Comparison of ENCODE assay signal across 8 mouse cellular contexts in the genomic region with DNA sequence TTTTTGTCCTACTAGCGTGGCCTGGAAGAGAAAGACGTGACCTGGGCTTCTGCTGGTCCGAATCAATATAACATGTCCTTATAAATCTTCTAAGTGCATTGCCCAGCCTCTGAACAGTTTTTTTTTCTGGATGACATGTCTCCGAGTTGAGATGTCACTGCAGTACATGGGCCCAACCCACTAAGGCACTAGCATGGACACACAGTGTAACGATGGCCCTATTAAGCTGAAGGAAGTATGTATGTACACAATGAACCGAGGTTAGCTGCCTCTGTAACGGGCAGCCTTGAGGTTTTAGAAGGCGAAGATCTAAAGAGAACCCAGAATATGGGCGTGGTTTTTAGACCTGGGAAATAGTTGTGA. TPM values are rescaled to one million over a fixed set of nuclear protein-coding genes. Genes with fewer than 3 reads are reported as not detected.
DNase-seq lines count a peak whose midpoint lies in the region; ATAC-seq and TF ChIP-seq lines count a peak whose summit lies in the region.

No protein-coding gene starts in this region.

- H3K4me2 ChIP-seq in heart, embryonic 13.5 days: peak overlapping the region; percentile 86
- peak overlapping the region; percentile 95 for H3K4me2 ChIP-seq in forebrain, embryonic 14.5 days (ENCODE audit: low read length)
- peak overlapping the region; percentile 88 for H3K4me2 ChIP-seq in liver, embryonic 16.5 days (ENCODE audit: low read depth, low read length)

- H3K27me3 ChIP-seq in heart, embryonic 13.5 days (replicated peaks): no peaks in the 10 kb centered on the region
- H3K27me3 ChIP-seq in forebrain, embryonic 14.5 days (replicated peaks; ENCODE audit: control insufficient read depth, insufficient read depth, low read length): no peaks in the 10 kb centered on the region
- H3K27me3 ChIP-seq in liver, embryonic 16.5 days (ENCODE audit: control insufficient read depth, insufficient read depth, low read depth, low read length): no peaks in the 10 kb centered on the region

- no peaks in the 10 kb centered on the region for H3K9me3 ChIP-seq in heart, embryonic 13.5 days
- H3K9me3 ChIP-seq in ES-E14 (ENCODE audit: control insufficient read depth, insufficient read depth, low read depth, low read length): no peaks in the 10 kb centered on the region
- no peaks in the 10 kb centered on the region for H3K9me3 ChIP-seq in forebrain, embryonic 14.5 days (replicated peaks; ENCODE audit: control insufficient read depth, low read length)
- no peaks in the 10 kb centered on the region for H3K9me3 ChIP-seq in liver, embryonic 16.5 days (replicated peaks; ENCODE audit: control insufficient read depth, low read length)

- peaks cover 13% of the 10 kb centered on the region for H3K36me3 ChIP-seq in heart, embryonic 13.5 days
- H3K36me3 ChIP-seq in ES-E14 (ENCODE audit: control insufficient read depth, insufficient read depth, low read length, poor library complexity, severe bottlenecking): no peaks in the 10 kb centered on the region; the same call in 1 of the 2 replicates
- peaks cover 13% of the 10 kb centered on the region for H3K36me3 ChIP-seq in forebrain, embryonic 14.5 days (ENCODE audit: control insufficient read depth, insufficient read depth, low read length)
- H3K36me3 ChIP-seq in liver, embryonic 16.5 days (ENCODE audit: control insufficient read depth, insufficient read depth): no peaks in the 10 kb centered on the region

- H3K27ac ChIP-seq in heart, embryonic 13.5 days (replicated peaks): peak overlapping the region; percentile 81
- no peak overlapping the region for H3K27ac ChIP-seq in ES-E14 (ENCODE audit: insufficient read depth, low read depth, low read length, poor library complexity, severe bottlenecking)
- H3K27ac ChIP-seq in forebrain, embryonic 14.5 days (ENCODE audit: low read depth, low read length): peak overlapping the region; percentile 55; the same call in 1 of the 2 replicates
- H3K27ac ChIP-seq in liver, embryonic 16.5 days (ENCODE audit: low read length): peak overlapping the region; percentile 78

- H3K4me3 ChIP-seq in heart, embryonic 13.5 days: peak overlapping the region; percentile 91
- peak overlapping the region; percentile 87 to 98 for H3K4me3 ChIP-seq in ES-E14 (ENCODE audit: insufficient read depth in 1 of 2, low read depth in 1 of 2, low read length in 2 of 2, poor library complexity in 1 of 2, severe bottlenecking in 1 of 2)
- H3K4me3 ChIP-seq in forebrain, embryonic 14.5 days (ENCODE audit: low read depth, low read length): peak overlapping the region; percentile 88
- H3K4me3 ChIP-seq in liver, embryonic 16.5 days (ENCODE audit: low read depth, low read length): peak overlapping the region; percentile 83

- peak overlapping the region; percentile 88 for H3K9ac ChIP-seq in heart, embryonic 13.5 days
- peak overlapping the region; percentile 95 for H3K9ac ChIP-seq in ES-E14 (ENCODE audit: insufficient read depth, low read depth, low read length, poor library complexity, severe bottlenecking)
- peak overlapping the region; percentile 78 for H3K9ac ChIP-seq in forebrain, embryonic 14.5 days (ENCODE audit: low read length)
- peak overlapping the region; percentile 77 for H3K9ac ChIP-seq in liver, embryonic 16.5 days (ENCODE audit: low read depth, low read length)

- ATAC-seq in heart, embryonic 13.5 days (ENCODE audit: extremely low read depth, insufficient number of reproducible peaks, low FRiP score, low TSS enrichment): no peak
- peak; percentile 11; the same call in 1 of the 2 replicates for ATAC-seq in forebrain, embryonic 14.5 days
- ATAC-seq in liver, embryonic 16.5 days (ENCODE audit: low read depth): no peak

- peaks cover 15% of the 10 kb centered on the region for H3K4me1 ChIP-seq in heart, embryonic 13.5 days
- no peaks in the 10 kb centered on the region for H3K4me1 ChIP-seq in ES-E14 (ENCODE audit: control insufficient read depth in 2 of 2, insufficient read depth in 2 of 2, low read length in 2 of 2, poor library complexity in 1 of 2)
- peaks cover 9% of the 10 kb centered on the region for H3K4me1 ChIP-seq in forebrain, embryonic 14.5 days (ENCODE audit: control insufficient read depth, insufficient read depth, low read length)
- peaks cover 9% of the 10 kb centered on the region for H3K4me1 ChIP-seq in liver, embryonic 16.5 days (ENCODE audit: control insufficient read depth, low read depth, low read length)

- WGBS in heart, embryonic 13.5 days: 8% methylated on average over 9 of the region's 9 CpGs
- WGBS in forebrain, embryonic 14.5 days: 9% methylated on average over 9 of the region's 9 CpGs
- WGBS in liver, embryonic 16.5 days (ENCODE audit: insufficient replicate concordance): 4% methylated on average over 9 of the region's 9 CpGs

- in situ Hi-C loops in ES-E14 (cut with MboI; ENCODE audit: low sequenced_read_pairs in 2 of 2, unreplicated experiment in 2 of 2): no loop called here

- no peak for DNase-seq in heart, adult 11 months
- no peak for DNase-seq in ES-E14 (ENCODE audit: low read depth, low spot score)
- no peak for DNase-seq in forebrain, embryonic 14.5 days (ENCODE audit: low spot score)
- DNase-seq in frontal cortex, postnatal 10 days (ENCODE audit: low spot score in 2 of 2): no peak
- no peak for DNase-seq in spleen, postnatal 14 days (ENCODE audit: low spot score in 2 of 2)
- no peak for DNase-seq in thymus, postnatal 0 days (ENCODE audit: low spot score)

TF ChIP-seq in ES-E14, 5 proteins besides CTCF, POLR2A, EP300 and RAD21:
- TF ChIP-seq CHD2 (IDR thresholded peaks at IDR 0.05; ENCODE audit: low read depth, low read length) (no peak), HCFC1 (IDR thresholded peaks at IDR 0.05; ENCODE audit: borderline replicate concordance, insufficient read depth, low read length) (no peak), ZNF384 (IDR thresholded peaks at IDR 0.05; ENCODE audit: low read depth, low read length) (no peak), ZC3H11A (IDR thresholded peaks at IDR 0.05; ENCODE audit: borderline replicate concordance, low read depth, low read length) (no peak), MAFK (IDR thresholded peaks at IDR 0.05; ENCODE audit: insufficient read depth, low read depth, low read length) (no peak)

RNA-seq across cellular contexts. Expression of a gene that starts 0.6 kb away (rescaled TPM):
- 21.3 and 22.7 TPM in 2 replicates for polyA plus RNA-seq in heart, embryonic 13.5 days (2015; fragmentation: Nextera tagmentation; extraction: Ambion mirVana)
- 58.1 and 74.3 TPM in 2 replicates for total RNA-seq in ES-E14 (2012; rRNA removed)
- polyA plus RNA-seq in forebrain, embryonic 14.5 days (2014; fragmentation: Nextera tagmentation; extraction: Ambion mirVana): 53.6 and 64.0 TPM in 2 replicates
- 10.7 and 10.9 TPM in 2 replicates for polyA plus RNA-seq in liver, embryonic 16.5 days (2015; fragmentation: Nextera tagmentation; extraction: Ambion mirVana)
- polyA plus RNA-seq in thymus, postnatal 0 days (2015; fragmentation: Nextera tagmentation; extraction: Ambion mirVana): 21.6 and 28.6 TPM in 2 replicates

RNA-seq across cellular contexts. Expression of a gene that starts 45.8 kb away (rescaled TPM):
- polyA plus RNA-seq in heart, embryonic 13.5 days (2015; fragmentation: Nextera tagmentation; extraction: Ambion mirVana): not detected in 2 replicates
- total RNA-seq in ES-E14 (2012; rRNA removed): not detected in 2 replicates
- polyA plus RNA-seq in forebrain, embryonic 14.5 days (2014; fragmentation: Nextera tagmentation; extraction: Ambion mirVana): not detected in 2 replicates
- polyA plus RNA-seq in liver, embryonic 16.5 days (2015; fragmentation: Nextera tagmentation; extraction: Ambion mirVana): not detected in 2 replicates
- polyA plus RNA-seq in thymus, postnatal 0 days (2015; fragmentation: Nextera tagmentation; extraction: Ambion mirVana): not detected in 2 replicates

RNA-seq across cellular contexts. Expression of a gene that starts 58.8 kb away (rescaled TPM):
- 5.0 and 5.5 TPM in 2 replicates for polyA plus RNA-seq in heart, embryonic 13.5 days (2015; fragmentation: Nextera tagmentation; extraction: Ambion mirVana)
- total RNA-seq in ES-E14 (2012; rRNA removed): 8.8 and 9.1 TPM in 2 replicates
- 4.6 TPM in 2 replicates for polyA plus RNA-seq in forebrain, embryonic 14.5 days (2014; fragmentation: Nextera tagmentation; extraction: Ambion mirVana)
- 3.9 and 4.1 TPM in 2 replicates for polyA plus RNA-seq in liver, embryonic 16.5 days (2015; fragmentation: Nextera tagmentation; extraction: Ambion mirVana)
- polyA plus RNA-seq in thymus, postnatal 0 days (2015; fragmentation: Nextera tagmentation; extraction: Ambion mirVana): 8.0 and 8.8 TPM in 2 replicates
